Mouse (Mus musculus): ENCODE measurements around the gene Rab40b. TPM values are rescaled to one million over a fixed set of nuclear protein-coding genes. Genes with fewer than 3 reads are reported as not detected.

The Rab40b gene
- polyA plus RNA-seq (2014; fragmentation: Nextera tagmentation; extraction: Ambion mirVana) = 4.2 and 4.7 TPM in 2 replicates

GRCm38 (mm10) chr11:121387750-121388553 lies at the start of gene Rab40b:
TSS of gene Rab40b (minus strand) at chr11:121388251.
- 0 out of 2 replicates have a peak, but pooled peaks cover 4% of the 10 kb centered on the region for H3K27me3 ChIP-seq (ENCODE audit: control insufficient read depth, insufficient read depth, low read length)
- H3K4me3 ChIP-seq (ENCODE audit: low read depth, low read length) = peak within 1 kb of the TSS; percentile 55
- DNase-seq (ENCODE audit: low spot score) (peak; percentile 93), ATAC-seq (ENCODE audit: insufficient read depth, low FRiP score, low TSS enrichment) (peak; percentile 98)
- H3K4me1 ChIP-seq (ENCODE audit: control insufficient read depth, insufficient read depth, low read length) = no peaks in the 10 kb centered on the region
- peak within 1 kb of the TSS; percentile 93 for H3K4me2 ChIP-seq (ENCODE audit: low read depth)
- no peaks in the 10 kb centered on the region for H3K36me3 ChIP-seq (ENCODE audit: control insufficient read depth, insufficient read depth, low read length)
- H3K9me3 ChIP-seq (ENCODE audit: control insufficient read depth, low read length) = no peaks in the 10 kb centered on the region
- 1% methylated on average over 61 of the region's 61 CpGs for WGBS
- H3K9ac ChIP-seq (ENCODE audit: low read length) = peak within 1 kb of the TSS; percentile 49
- no peak within 1 kb of the TSS for H3K27ac ChIP-seq (ENCODE audit: low read depth, low read length)

GRCm38 (mm10) chr11:121437236-121437635 lies 49.2 kb upstream of the Rab40b start:
- H3K27ac ChIP-seq (ENCODE audit: low read depth, low read length) = no peak overlapping the region
- no peak for ATAC-seq (ENCODE audit: insufficient read depth, low FRiP score, low TSS enrichment)
- 83% methylated on average over 5 of the region's 5 CpGs for WGBS

DNA sequence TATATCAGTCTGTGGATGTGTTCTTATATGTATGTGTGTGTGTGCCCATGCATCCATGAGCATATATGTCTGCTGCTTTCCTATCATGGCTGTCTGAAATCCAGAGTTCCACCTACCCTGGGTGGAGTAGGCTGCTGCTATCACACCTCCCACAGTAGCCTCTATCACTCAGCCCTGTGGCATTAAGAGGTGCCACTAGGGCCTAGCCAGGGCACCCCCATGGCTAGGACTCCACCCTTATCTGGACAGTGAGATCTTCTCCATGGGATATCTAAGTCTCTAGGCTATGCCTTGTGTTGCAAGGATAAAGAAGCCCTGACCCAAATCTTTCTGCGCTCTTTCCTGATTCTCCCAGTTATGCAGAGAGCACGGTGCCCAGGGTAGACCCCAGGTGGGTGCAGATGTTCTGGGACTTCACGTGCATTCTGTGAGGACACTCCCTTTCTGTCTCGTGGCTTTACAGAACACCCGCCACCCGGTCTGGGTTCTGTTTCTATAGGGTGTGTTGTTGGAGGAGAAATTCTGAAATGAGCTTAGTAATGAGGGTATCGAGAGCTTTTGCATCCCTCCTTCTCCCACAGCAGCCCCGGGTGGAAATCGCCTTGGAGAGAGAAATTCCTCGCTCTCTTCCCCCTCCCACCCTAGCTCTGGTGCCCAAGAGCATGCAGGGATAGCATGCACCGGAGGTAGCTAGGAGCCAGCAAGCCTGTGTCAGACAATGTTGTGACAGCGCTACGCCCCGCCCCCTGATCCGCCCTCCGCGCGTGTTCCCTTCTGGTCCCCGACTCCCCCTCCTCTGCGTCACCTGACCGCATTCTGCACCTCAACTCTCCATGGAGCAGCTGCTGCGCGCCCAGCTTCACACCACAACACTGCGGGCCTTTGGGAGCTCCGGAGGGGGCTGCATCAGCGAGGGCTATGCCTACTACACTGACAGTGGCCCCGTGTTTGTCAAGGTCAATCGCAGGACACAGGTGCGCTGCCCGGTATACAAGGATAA lies 46.4 kb upstream of the Rab40b start, which contains the start of gene Fn3k:
TSS of gene Fn3k (plus strand) at position 758 of the 1,000 bp plus-strand sequence.
- Histone ChIP-seq H3K4me3 (ENCODE audit: low read depth, low read length) (peak within 1 kb of the TSS; percentile 31), H3K4me1 (ENCODE audit: control insufficient read depth, insufficient read depth, low read length) (0 out of 2 replicates have a peak, but pooled peaks cover 4% of the 10 kb centered on the region), H3K4me2 (ENCODE audit: low read depth) (peak within 1 kb of the TSS; percentile 56), H3K27me3 (ENCODE audit: control insufficient read depth, insufficient read depth, low read length) (no peaks in the 10 kb centered on the region), H3K9ac (ENCODE audit: low read length) (peak within 1 kb of the TSS; percentile 18; the same call in 1 of the 2 replicates), H3K9me3 (ENCODE audit: control insufficient read depth, low read length) (no peaks in the 10 kb centered on the region), H3K36me3 (ENCODE audit: control insufficient read depth, insufficient read depth, low read length) (no peaks in the 10 kb centered on the region), H3K27ac (ENCODE audit: low read depth, low read length) (no peak within 1 kb of the TSS)
- ATAC-seq (ENCODE audit: insufficient read depth, low FRiP score, low TSS enrichment) = peak; percentile 80
- peak; percentile 76 for DNase-seq (ENCODE audit: low spot score)
- WGBS = 10% methylated on average over 30 of the region's 30 CpGs

More at GRCm38 (mm10) chr11:121437236-121437635, 49.2 kb upstream of the Rab40b start:
- Histone ChIP-seq H3K4me2 (ENCODE audit: low read depth) (no peak overlapping the region), H3K36me3 (ENCODE audit: control insufficient read depth, insufficient read depth, low read length) (no peaks in the 10 kb centered on the region), H3K4me3 (ENCODE audit: low read depth, low read length) (no peak overlapping the region), H3K9ac (ENCODE audit: low read length) (no peak overlapping the region), H3K4me1 (ENCODE audit: control insufficient read depth, insufficient read depth, low read length) (0 out of 2 replicates have a peak, but pooled peaks cover 4% of the 10 kb centered on the region), H3K9me3 (ENCODE audit: control insufficient read depth, low read length) (no peaks in the 10 kb centered on the region), H3K27me3 (ENCODE audit: control insufficient read depth, insufficient read depth, low read length) (no peaks in the 10 kb centered on the region)
- DNase-seq (ENCODE audit: low spot score) = no peak

- no peak for ATAC-seq (ENCODE audit: insufficient read depth, low FRiP score, low TSS enrichment)
- H3K4me3 ChIP-seq (ENCODE audit: low read depth, low read length) = no peak overlapping the region
- no peak for DNase-seq (ENCODE audit: low spot score)
- no peak overlapping the region for H3K27ac ChIP-seq (ENCODE audit: low read depth, low read length)
- H3K9me3 ChIP-seq (ENCODE audit: control insufficient read depth, low read length) = no peaks in the 10 kb centered on the region
- H3K27me3 ChIP-seq (ENCODE audit: control insufficient read depth, insufficient read depth, low read length) = no peaks in the 10 kb centered on the region
- H3K9ac ChIP-seq (ENCODE audit: low read length) = no peak overlapping the region
- no peaks in the 10 kb centered on the region for H3K36me3 ChIP-seq (ENCODE audit: control insufficient read depth, insufficient read depth, low read length)
- no peak overlapping the region for H3K4me2 ChIP-seq (ENCODE audit: low read depth)
- H3K4me1 ChIP-seq (ENCODE audit: control insufficient read depth, insufficient read depth, low read length) = 0 out of 2 replicates have a peak, but pooled peaks cover 4% of the 10 kb centered on the region
- WGBS = 77% methylated on average over 4 of the region's 4 CpGs
These were observed 45.3 kb upstream of the Rab40b start for GRCm38 (mm10) chr11:121433397-121433796.

GRCm38 (mm10) chr11:121421553-121422173 lies 33.6 kb upstream of the Rab40b start:
- ATAC-seq (ENCODE audit: insufficient read depth, low FRiP score, low TSS enrichment) (peak; percentile 69; the same call in 1 of the 2 replicates), DNase-seq (ENCODE audit: low spot score) (no peak)
- Histone ChIP-seq H3K4me3 (ENCODE audit: low read depth, low read length) (peak overlapping the region; percentile 72), H3K9me3 (ENCODE audit: control insufficient read depth, low read length) (no peaks in the 10 kb centered on the region), H3K27ac (ENCODE audit: low read depth, low read length) (no peak overlapping the region), H3K27me3 (ENCODE audit: control insufficient read depth, insufficient read depth, low read length) (no peaks in the 10 kb centered on the region), H3K4me1 (ENCODE audit: control insufficient read depth, insufficient read depth, low read length) (0 out of 2 replicates have a peak, but pooled peaks cover 3% of the 10 kb centered on the region), H3K9ac (ENCODE audit: low read length) (peak overlapping the region; percentile 68), H3K36me3 (ENCODE audit: control insufficient read depth, insufficient read depth, low read length) (no peaks in the 10 kb centered on the region), H3K4me2 (ENCODE audit: low read depth) (peak overlapping the region; percentile 78)
- 1% methylated on average over 28 of the region's 28 CpGs for WGBS

- H3K9me3 ChIP-seq (ENCODE audit: control insufficient read depth, low read length) = no peaks in the 10 kb centered on the region
- DNase-seq (ENCODE audit: low spot score) (peak; percentile 98), ATAC-seq (ENCODE audit: insufficient read depth, low FRiP score, low TSS enrichment) (peak; percentile 99)
- H3K4me3 ChIP-seq (ENCODE audit: low read depth, low read length) = peak within 1 kb of the TSS; percentile 72
- 0 out of 2 replicates have a peak within 1 kb of the TSS, but pooled peaks have one; percentile 17 for H3K27ac ChIP-seq (ENCODE audit: low read depth, low read length)
- H3K4me1 ChIP-seq (ENCODE audit: control insufficient read depth, insufficient read depth, low read length) = 0 out of 2 replicates have a peak, but pooled peaks cover 3% of the 10 kb centered on the region
- H3K36me3 ChIP-seq (ENCODE audit: control insufficient read depth, insufficient read depth, low read length) = no peaks in the 10 kb centered on the region
- 2% methylated on average over 28 of the region's 28 CpGs for WGBS
- peak within 1 kb of the TSS; percentile 68 for H3K9ac ChIP-seq (ENCODE audit: low read length)
- peak within 1 kb of the TSS; percentile 78 for H3K4me2 ChIP-seq (ENCODE audit: low read depth)
- no peaks in the 10 kb centered on the region for H3K27me3 ChIP-seq (ENCODE audit: control insufficient read depth, insufficient read depth, low read length)
These were observed 32.9 kb upstream of the Rab40b start, which contains the start of gene Fn3krp for GRCm38 (mm10) chr11:121420830-121421552. TSS of gene Fn3krp (plus strand) at chr11:121421401.

GRCm38 (mm10) chr11:121420379-121420778 lies 32.3 kb upstream of the Rab40b start:
- Histone ChIP-seq H3K36me3 (ENCODE audit: control insufficient read depth, insufficient read depth, low read length) (no peaks in the 10 kb centered on the region), H3K4me2 (ENCODE audit: low read depth) (peak overlapping the region; percentile 78; the same call in 1 of the 2 replicates), H3K27ac (ENCODE audit: low read depth, low read length) (no peak overlapping the region), H3K4me1 (ENCODE audit: control insufficient read depth, insufficient read depth, low read length) (0 out of 2 replicates have a peak, but pooled peaks cover 3% of the 10 kb centered on the region), H3K4me3 (ENCODE audit: low read depth, low read length) (no peak overlapping the region), H3K27me3 (ENCODE audit: control insufficient read depth, insufficient read depth, low read length) (no peaks in the 10 kb centered on the region), H3K9me3 (ENCODE audit: control insufficient read depth, low read length) (no peaks in the 10 kb centered on the region), H3K9ac (ENCODE audit: low read length) (no peak overlapping the region)
- no peak for ATAC-seq (ENCODE audit: insufficient read depth, low FRiP score, low TSS enrichment)
- no peak for DNase-seq (ENCODE audit: low spot score)
- 55% methylated on average over 5 of the region's 5 CpGs for WGBS
